Mouse (Mus musculus) heart, adult 2 months (tissue): Measurements from ENCODE around the gene Tec.

Experiments used
- CTCF ChIP-seq: fragments of 200-600 bp; IDR thresholded peaks from 2 replicates; pipeline ENCODE4 v1.8.1; 2022; ENCODE audit warnings: antibody characterized with exemption, mild to moderate bottlenecking, moderate library complexity
- EP300 ChIP-seq: fragments of 200-500 bp; IDR thresholded peaks from 2 replicates; pipeline ENCODE4 v1.6.1; 2011; ENCODE audit warnings: low read depth, low read length, control low read depth; ENCODE audit not compliant: insufficient read depth
- POLR2A ChIP-seq: fragments of 200-500 bp; IDR thresholded peaks from 2 replicates; pipeline ENCODE4 v1.6.1; 2011; ENCODE audit warnings: mild to moderate bottlenecking, low read depth, low read length, control low read depth; ENCODE audit not compliant: insufficient read depth

DNA sequence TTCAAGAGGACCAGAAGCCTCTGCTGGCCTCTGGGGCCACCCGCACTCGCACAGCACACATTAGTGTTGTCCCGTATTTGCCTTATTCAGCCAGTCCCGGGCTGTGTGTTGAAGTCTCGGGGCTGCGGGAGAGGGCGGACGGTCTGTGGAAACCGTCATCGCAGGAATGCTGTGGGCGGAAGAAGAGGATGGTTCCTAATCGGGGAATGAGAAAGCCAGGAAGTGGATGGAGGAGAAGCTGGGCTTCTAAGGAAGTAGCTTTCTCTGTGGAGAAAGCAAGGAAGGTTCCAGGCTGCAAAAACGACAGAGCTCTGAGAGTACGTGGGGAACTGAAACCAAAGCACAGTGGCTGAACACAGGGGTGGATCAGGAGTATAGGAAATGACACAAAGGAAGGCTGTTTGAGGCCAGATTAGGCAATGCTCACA is 72.1 kb downstream of the Tec start:
- TF ChIP-seq POLR2A = no peak
- 0 out of 2 replicates have a peak, but pooled peaks have one; percentile 8 for TF ChIP-seq EP300
- TF ChIP-seq CTCF = no peak
